Mouse (Mus musculus): ENCODE results near the gene Stx11. TPM values are rescaled to one million over a fixed set of nuclear protein-coding genes. Genes with fewer than 3 reads are reported as not detected.

The Stx11 gene
- 1.3 and 2.2 TPM in 2 replicates for polyA plus RNA-seq (2016; fragmentation: Nextera tagmentation; extraction: Ambion mirVana)

DNA sequence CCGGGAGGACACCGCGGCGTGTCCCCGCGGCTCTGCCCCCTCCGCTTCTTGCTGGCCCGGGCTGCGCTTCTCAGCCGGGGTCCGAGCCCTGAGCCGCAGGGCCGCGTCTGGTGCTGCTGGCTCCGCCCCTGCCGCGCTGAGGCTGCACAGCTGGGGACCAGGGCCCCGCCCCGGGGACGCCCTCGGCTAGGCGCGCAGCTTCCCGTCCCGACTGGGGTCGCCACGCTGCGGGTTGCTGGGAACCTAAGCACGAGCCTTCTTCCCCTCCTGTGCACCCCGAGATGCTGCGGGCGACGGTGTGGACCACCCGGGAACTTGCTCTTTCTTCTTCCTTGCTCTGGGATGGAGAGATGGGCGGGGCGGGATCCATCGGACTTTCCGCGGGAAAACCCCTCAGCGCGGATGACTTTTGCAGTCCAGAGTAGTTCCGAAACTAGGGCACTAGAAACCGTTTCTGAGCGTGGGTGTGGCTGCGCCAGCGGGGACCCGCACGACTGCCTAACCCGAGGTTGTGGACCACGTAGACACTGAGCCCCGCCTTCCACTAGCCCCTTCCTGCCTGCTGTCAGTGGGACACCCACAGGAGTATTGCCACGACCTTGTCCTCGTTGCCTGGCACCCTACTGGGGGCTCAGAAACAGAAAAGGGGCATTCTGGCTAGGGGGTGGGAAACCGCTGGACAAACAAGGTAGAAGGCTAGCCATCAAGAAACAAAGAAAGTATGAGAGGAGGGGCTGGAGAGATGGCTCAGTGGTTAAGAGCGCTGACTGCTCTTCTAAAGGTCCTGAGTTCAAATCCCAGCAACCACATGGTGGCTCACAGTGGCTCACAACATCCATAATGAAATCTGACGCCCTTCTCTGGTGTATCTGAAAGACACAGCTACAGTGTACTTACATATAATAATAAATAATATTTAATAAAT, at the start of gene Stx11:
Gene Stx11 (minus strand): TSS at position 148 of the 925 bp plus-strand sequence.
- no peaks in the 10 kb centered on the region for H3K36me3 ChIP-seq
- peak within 1 kb of the TSS; percentile 82 for H3K4me3 ChIP-seq
- H3K4me1 ChIP-seq: peaks cover 14% of the 10 kb centered on the region; the same call in 1 of the 2 replicates
- H3K27me3 ChIP-seq (ENCODE audit: low read depth, poor library complexity, severe bottlenecking): peaks cover 42% of the 10 kb centered on the region
- 2% methylated on average over 56 of the region's 56 CpGs for WGBS
- H3K27ac ChIP-seq (replicated peaks): peak within 1 kb of the TSS; percentile 85
- H3K9me3 ChIP-seq (replicated peaks): no peaks in the 10 kb centered on the region
- peak; percentile 80 for DNase-seq (ENCODE audit: low spot score)

DNA sequence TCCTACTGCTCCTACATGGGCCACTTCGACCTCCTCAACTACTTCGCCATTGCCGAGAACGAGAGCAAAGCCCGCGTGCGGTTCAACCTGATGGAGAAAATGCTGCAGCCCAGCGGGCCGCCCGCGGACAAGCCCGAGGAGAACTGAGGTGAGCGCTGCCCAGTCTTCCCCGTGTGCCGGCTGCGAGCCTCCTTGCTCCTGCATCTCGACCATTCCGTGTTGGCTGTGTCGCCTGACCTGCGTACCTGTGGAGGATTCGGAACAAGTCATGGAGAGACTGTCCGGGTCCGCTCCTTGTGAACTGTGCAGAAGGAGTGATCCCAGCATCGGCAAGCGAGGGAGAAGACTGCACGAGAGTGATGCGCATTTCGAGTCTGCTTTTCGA, 44.6 kb upstream of the Stx11 start:
- DNase-seq (ENCODE audit: low spot score): no peak
- Histone ChIP-seq H3K4me3 (peak overlapping the region; percentile 86), H3K4me1 (peaks cover 16% of the 10 kb centered on the region), H3K27me3 (ENCODE audit: low read depth, poor library complexity, severe bottlenecking) (no peaks in the 10 kb centered on the region), H3K9me3 (replicated peaks) (no peaks in the 10 kb centered on the region), H3K36me3 (peaks cover 15% of the 10 kb centered on the region), H3K27ac (replicated peaks) (peak overlapping the region; percentile 88)
- 2% methylated on average over 29 of the region's 29 CpGs for WGBS

DNA sequence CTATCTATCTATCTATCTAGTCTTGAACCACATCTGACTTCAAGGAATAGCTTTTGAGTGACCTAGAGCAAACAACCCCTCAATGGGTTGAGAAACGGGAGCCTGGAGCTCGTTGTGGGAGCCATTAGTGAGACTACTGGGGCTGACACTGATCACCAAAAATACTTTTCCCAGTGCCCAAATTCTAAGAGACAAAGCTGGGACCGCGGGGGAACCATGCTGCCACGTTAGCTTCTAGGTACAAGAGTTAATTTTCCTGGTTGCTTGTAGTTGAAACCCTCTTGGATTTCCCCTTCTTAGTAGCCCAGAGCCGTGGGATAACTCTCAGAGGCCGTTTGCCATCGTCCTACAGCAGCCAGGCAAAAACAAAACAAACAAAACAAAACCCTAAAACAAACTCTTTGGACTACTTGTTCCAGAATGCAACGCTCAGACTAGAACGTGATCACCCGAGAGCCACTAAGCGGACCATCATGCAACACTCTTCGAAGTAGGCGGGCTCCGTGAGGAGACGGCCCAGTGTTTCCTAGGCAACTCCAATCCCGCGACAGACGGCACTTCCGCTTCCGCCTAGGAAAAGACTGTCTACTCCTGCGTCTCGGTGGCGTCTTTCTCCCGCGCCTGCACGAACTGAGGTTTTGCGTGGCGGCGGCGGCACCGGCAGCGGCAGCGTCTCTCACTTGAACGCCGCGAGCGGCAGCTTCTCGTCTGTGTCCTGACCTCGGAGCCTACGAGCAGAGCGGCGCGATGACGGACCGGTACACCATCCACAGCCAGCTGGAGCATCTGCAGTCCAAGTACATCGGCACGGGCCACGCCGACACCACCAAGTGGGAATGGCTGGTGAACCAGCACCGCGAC, 44.0 kb upstream of the Stx11 start:
- Histone ChIP-seq H3K9me3 (replicated peaks) (no peaks in the 10 kb centered on the region), H3K27me3 (ENCODE audit: low read depth, poor library complexity, severe bottlenecking) (no peaks in the 10 kb centered on the region), H3K4me1 (peaks cover 16% of the 10 kb centered on the region), H3K4me3 (peak overlapping the region; percentile 86), H3K36me3 (peaks cover 15% of the 10 kb centered on the region), H3K27ac (replicated peaks) (peak overlapping the region; percentile 88)
- DNase-seq (ENCODE audit: low spot score): peak; percentile 95
- 3% methylated on average over 52 of the region's 52 CpGs for WGBS

DNA sequence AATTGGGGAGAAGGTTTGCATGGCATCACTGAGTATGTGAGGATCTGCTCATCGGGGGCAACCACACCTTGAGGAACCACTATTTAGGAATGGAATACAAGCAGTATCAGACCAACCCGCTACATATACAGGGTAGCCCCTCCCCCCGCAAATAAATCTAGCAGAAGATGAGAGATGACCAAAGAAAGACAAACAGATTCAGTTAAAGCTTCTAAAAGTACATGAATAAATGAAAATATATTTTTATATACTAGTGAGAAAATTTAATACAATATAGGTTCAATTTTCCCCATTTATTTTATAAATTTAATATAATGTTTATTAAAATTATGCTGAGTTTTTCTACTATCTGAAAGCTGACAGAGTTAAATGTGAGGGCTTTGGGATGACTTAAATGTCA, 40.9 kb upstream of the Stx11 start, which contains the start of gene Sf3b5:
Gene Sf3b5 (plus strand): TSS at position 301 of the 400 bp plus-strand sequence.
- Histone ChIP-seq H3K36me3 (peaks cover 5% of the 10 kb centered on the region; the same call in 1 of the 2 replicates), H3K9me3 (replicated peaks) (no peaks in the 10 kb centered on the region), H3K4me1 (peaks cover 13% of the 10 kb centered on the region), H3K27me3 (ENCODE audit: low read depth, poor library complexity, severe bottlenecking) (no peaks in the 10 kb centered on the region), H3K4me3 (no peak within 1 kb of the TSS), H3K27ac (replicated peaks) (no peak within 1 kb of the TSS)
- DNase-seq (ENCODE audit: low spot score): no peak
- WGBS: 90% methylated on average over 3 of the region's 3 CpGs

DNA sequence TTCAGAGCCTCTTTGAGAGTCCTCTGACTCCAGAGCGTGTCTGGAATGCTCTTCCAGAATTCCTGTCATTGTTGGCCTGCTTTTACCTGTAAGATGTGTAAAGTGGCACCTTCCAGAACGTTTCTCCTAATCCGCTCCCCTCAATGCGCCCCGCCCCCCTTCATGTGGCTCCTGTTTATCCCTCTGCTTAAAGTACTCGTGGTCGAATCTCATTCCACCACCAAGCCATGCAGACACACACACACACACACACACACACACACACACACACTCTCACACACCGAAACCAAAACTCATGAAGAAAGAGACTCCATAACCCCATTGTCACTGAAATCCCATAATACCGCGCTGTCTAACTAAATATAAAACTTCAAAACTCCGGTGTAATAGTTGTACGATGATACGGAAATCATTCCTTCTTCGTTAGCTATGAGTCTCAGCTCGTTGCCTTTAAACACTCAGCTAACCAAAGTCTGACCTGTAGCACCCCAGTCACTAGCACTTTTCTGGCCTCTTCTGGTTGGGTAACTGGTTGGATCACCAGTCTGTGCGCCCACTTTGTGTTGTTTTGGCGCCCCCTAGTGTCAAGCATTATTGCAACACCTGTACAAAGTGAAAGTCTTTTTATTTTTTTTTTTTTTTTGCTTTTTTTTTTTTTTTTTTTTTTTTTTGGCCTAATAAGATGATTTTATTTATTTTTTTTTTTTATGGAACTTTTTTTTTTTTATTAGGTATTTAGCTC, 32.8 kb upstream of the Stx11 start:
- peak; percentile 75 for DNase-seq (ENCODE audit: low spot score)
- H3K4me3 ChIP-seq: no peak overlapping the region
- no peak overlapping the region for H3K27ac ChIP-seq (replicated peaks)
- H3K4me1 ChIP-seq: no peaks in the 10 kb centered on the region
- no peaks in the 10 kb centered on the region for H3K9me3 ChIP-seq (replicated peaks)
- H3K27me3 ChIP-seq (ENCODE audit: low read depth, poor library complexity, severe bottlenecking): no peaks in the 10 kb centered on the region
- 41% methylated on average over 17 of the region's 17 CpGs for WGBS
- no peaks in the 10 kb centered on the region for H3K36me3 ChIP-seq

DNA sequence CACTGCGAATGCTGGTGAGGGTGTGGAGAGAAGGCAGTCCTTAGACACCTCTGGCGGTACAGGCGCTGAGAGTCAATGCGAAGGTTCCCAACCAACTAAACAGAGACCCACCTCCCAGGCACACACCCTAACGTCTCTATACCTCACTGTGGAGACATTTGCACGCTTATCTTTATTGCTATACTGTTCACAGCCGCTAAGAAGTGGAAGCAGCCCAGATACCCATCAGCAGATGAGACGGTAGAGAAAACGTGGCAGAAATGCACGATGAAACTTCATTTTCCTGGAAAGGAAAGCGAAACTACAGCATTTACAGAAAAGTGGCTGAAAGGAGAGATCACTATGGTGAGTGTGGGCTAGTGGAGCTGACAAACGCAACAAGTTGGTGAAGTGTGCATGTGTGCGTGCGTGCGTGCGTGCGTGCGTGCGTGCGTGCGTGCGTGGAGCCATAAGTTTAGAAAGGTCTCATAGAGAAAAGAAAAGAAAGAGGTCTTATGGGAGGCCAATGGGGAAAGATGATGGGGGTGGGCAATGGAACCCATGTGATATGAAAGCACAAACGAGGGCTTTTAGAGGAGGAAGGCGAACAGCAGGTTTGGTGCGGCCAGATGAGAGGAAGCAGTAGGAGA, 29.4 kb upstream of the Stx11 start:
- Histone ChIP-seq H3K4me1 (no peaks in the 10 kb centered on the region), H3K9me3 (replicated peaks) (no peaks in the 10 kb centered on the region), H3K36me3 (no peaks in the 10 kb centered on the region), H3K27ac (replicated peaks) (no peak overlapping the region), H3K4me3 (no peak overlapping the region), H3K27me3 (ENCODE audit: low read depth, poor library complexity, severe bottlenecking) (no peaks in the 10 kb centered on the region)
- WGBS: 93% methylated on average over 25 of the region's 25 CpGs
- no peak for DNase-seq (ENCODE audit: low spot score)

DNA sequence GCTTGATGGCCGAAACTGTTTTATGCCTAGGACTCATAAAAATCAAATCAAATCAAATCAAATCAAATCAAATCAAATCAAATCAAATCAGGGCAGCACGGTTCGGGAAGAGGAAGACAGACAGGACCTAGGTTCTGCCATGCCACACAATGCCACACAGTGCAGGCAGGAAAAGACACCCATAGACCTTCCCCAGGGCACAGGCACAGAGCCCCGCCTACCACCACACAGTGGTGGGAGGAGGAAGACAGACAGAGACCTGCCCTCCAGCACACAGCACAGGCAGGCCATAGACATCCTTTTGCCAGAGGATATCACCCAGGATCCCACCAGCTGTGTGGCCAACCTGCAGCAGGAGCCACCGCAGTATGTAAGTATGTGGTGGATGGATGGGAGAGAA, 27.9 kb upstream of the Stx11 start:
- no peaks in the 10 kb centered on the region for H3K9me3 ChIP-seq (replicated peaks)
- DNase-seq (ENCODE audit: low spot score): no peak
- no peaks in the 10 kb centered on the region for H3K27me3 ChIP-seq (ENCODE audit: low read depth, poor library complexity, severe bottlenecking)
- no peak overlapping the region for H3K4me3 ChIP-seq
- peaks cover 2% of the 10 kb centered on the region; the same call in 1 of the 2 replicates for H3K4me1 ChIP-seq
- H3K27ac ChIP-seq (replicated peaks): no peak overlapping the region
- 83% methylated on average over 5 of the region's 5 CpGs for WGBS
- no peaks in the 10 kb centered on the region for H3K36me3 ChIP-seq

DNA sequence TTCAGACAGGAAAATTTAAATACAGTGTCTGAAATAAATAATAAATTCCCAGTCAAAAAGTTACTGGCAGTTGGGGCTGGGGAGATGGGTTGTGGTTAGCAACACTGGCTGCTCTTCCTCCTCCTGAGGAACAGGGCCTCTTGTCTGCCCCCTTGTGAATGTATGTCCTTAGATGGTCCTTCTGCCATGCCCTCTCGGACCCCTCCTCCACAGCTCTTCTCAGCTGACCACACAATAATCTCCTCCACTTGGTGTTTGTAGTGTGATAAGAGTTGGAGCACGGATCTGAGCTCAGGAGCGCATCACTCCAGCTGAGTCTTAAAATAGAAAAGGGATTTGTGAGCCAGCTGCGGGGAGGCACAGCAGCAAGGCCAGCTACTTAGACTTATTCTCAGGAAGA, 22.8 kb upstream of the Stx11 start:
- H3K36me3 ChIP-seq: no peaks in the 10 kb centered on the region
- no peaks in the 10 kb centered on the region for H3K9me3 ChIP-seq (replicated peaks)
- peaks cover 4% of the 10 kb centered on the region; the same call in 1 of the 2 replicates for H3K4me1 ChIP-seq
- 52% methylated on average over 4 of the region's 4 CpGs for WGBS
- no peaks in the 10 kb centered on the region for H3K27me3 ChIP-seq (ENCODE audit: low read depth, poor library complexity, severe bottlenecking)
- no peak for DNase-seq (ENCODE audit: low spot score)
- no peak overlapping the region for H3K27ac ChIP-seq (replicated peaks)
- no peak overlapping the region for H3K4me3 ChIP-seq

DNA sequence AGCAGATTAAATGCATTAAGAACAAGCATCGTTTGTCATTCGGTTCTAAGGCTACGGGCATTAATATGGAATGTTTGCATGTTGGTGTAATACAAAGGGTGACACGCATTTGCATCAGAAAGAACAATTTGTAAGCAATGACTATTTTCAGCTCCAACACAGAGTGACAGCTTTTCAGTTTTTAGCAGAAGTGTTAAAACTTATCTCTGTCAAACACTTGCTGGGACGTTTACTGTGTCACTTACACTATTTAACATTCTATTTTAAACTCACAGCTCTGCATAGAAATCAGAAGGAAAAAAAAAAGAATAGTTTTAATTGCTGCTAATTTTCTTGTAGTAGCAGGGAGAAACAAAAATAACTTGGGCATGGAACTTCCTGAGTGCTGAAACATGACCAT, 22.4 kb upstream of the Stx11 start:
- Histone ChIP-seq H3K27me3 (ENCODE audit: low read depth, poor library complexity, severe bottlenecking) (no peaks in the 10 kb centered on the region), H3K36me3 (no peaks in the 10 kb centered on the region), H3K27ac (replicated peaks) (no peak overlapping the region), H3K4me3 (no peak overlapping the region), H3K4me1 (peaks cover 4% of the 10 kb centered on the region; the same call in 1 of the 2 replicates), H3K9me3 (replicated peaks) (no peaks in the 10 kb centered on the region)
- 86% methylated on average over 5 of the region's 5 CpGs for WGBS
- DNase-seq (ENCODE audit: low spot score): no peak

DNA sequence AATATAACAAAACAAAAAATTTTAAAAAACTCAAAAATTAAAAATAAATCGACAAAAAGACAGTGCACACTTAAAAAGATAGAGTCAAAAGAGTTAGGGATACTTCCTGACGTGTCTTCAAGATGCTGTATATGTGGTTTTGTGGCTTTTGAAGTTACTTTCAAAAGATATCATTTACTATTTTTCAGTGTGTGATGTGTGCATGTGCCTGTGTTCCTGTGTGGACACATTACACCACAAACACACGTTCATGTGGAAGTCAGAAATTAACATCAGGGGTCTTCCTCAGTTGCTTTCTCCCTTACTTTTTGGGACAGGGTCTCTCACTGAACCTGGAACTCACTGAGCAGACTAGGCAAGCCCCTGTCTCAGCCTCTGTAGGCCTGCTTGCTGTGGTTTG, 20.9 kb upstream of the Stx11 start:
- Histone ChIP-seq H3K9me3 (replicated peaks) (no peaks in the 10 kb centered on the region), H3K4me1 (peaks cover 4% of the 10 kb centered on the region; the same call in 1 of the 2 replicates), H3K36me3 (no peaks in the 10 kb centered on the region), H3K27ac (replicated peaks) (no peak overlapping the region), H3K4me3 (no peak overlapping the region), H3K27me3 (ENCODE audit: low read depth, poor library complexity, severe bottlenecking) (no peaks in the 10 kb centered on the region)
- 88% methylated on average over 3 of the region's 3 CpGs for WGBS
- DNase-seq (ENCODE audit: low spot score): no peak

DNA sequence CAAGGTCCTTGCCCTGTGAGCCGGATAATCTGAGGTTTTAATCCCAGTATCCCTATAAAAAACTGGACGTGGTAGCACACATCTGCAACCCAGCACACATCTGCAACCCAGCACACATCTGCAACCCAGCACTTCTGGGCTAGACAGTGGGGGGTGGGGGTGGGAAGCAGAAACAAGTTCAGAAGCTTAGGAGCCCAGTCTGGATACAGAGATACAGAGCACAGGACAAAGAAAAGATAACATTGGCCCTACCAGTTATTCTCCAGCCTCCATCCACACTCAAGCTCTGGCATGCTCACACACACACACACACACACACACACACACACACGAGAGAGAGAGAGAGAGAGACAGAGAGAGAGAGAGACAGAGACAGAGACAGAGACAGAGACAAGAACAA, 19.4 kb upstream of the Stx11 start:
- Histone ChIP-seq H3K4me1 (peaks cover 4% of the 10 kb centered on the region; the same call in 1 of the 2 replicates), H3K27ac (replicated peaks) (no peak overlapping the region), H3K36me3 (no peaks in the 10 kb centered on the region), H3K27me3 (ENCODE audit: low read depth, poor library complexity, severe bottlenecking) (no peaks in the 10 kb centered on the region), H3K4me3 (no peak overlapping the region), H3K9me3 (replicated peaks) (no peaks in the 10 kb centered on the region)
- WGBS: 78% methylated on average over 3 of the region's 3 CpGs
- DNase-seq (ENCODE audit: low spot score): no peak

DNA sequence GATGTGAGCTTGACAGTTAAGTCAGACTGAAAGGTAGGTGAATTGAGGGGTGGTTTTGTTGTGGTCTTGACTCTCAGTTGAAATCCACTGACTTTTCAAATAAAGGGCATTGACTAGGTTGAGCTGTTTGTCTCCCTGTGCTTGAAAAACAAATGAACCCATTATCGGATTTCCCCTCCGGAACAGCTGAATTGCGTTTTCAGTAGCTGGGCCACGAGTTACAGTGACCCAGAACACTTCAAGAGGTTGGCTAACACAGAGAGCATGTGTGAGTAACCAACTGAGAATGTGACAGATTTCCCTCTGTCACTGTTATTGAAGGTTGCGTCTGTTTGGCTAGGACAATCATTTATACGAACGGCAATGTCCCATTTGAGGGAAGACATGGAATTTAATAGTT, 17.0 kb upstream of the Stx11 start:
- 77% methylated on average over 7 of the region's 7 CpGs for WGBS
- H3K4me3 ChIP-seq: no peak overlapping the region
- DNase-seq (ENCODE audit: low spot score): no peak
- H3K9me3 ChIP-seq (replicated peaks): no peaks in the 10 kb centered on the region
- no peaks in the 10 kb centered on the region for H3K27me3 ChIP-seq (ENCODE audit: low read depth, poor library complexity, severe bottlenecking)
- no peak overlapping the region for H3K27ac ChIP-seq (replicated peaks)
- no peaks in the 10 kb centered on the region for H3K4me1 ChIP-seq
- H3K36me3 ChIP-seq: no peaks in the 10 kb centered on the region
